Mouse (Mus musculus): Measurements from ENCODE around the gene F11. TPM values are rescaled to one million over a fixed set of nuclear protein-coding genes. Genes with fewer than 3 reads are reported as not detected.

F11 gene
- total and polyA plus RNA-seq, 2 experiments from 2014 or later, result not detected

- no peak for TF ChIP-seq CTCF (IDR thresholded peaks at IDR 0.05; ENCODE audit: low read depth)
- no peak for DNase-seq (ENCODE audit: low spot score)
- Histone ChIP-seq H3K4me1 (ENCODE audit: insufficient read depth, low read length) (no peaks in the 10 kb centered on the region), H3K9me3 (ENCODE audit: low read length) (no peaks in the 10 kb centered on the region), H3K27ac (no peak within 1 kb of the TSS), H3K9ac (replicated peaks; ENCODE audit: low read length) (no peak within 1 kb of the TSS), H3K4me3 (ENCODE audit: low read length) (no peak within 1 kb of the TSS), H3K4me2 (ENCODE audit: low read depth, low read length) (no peak within 1 kb of the TSS), H3K27me3 (ENCODE audit: insufficient read depth, low read length) (no peaks in the 10 kb centered on the region), H3K36me3 (ENCODE audit: insufficient read depth, low read length) (no peaks in the 10 kb centered on the region)
- no peak for ATAC-seq
- 95% methylated on average over 7 of the region's 7 CpGs for WGBS
Measured at GRCm38 (mm10) chr8:45294687-45295086, 32.9 kb upstream of the F11 start, which contains the start of gene Klkb1. Klkb1 (minus strand) TSS chr8:45294859.

- no peak overlapping the region for H3K4me3 ChIP-seq (ENCODE audit: low read length)
- ATAC-seq (peak; percentile 71), DNase-seq (ENCODE audit: low spot score) (peak; percentile 49)
- H3K9me3 ChIP-seq (ENCODE audit: low read length), result no peaks in the 10 kb centered on the region
- no peak for TF ChIP-seq CTCF (IDR thresholded peaks at IDR 0.05; ENCODE audit: low read depth)
- no peaks in the 10 kb centered on the region for H3K27me3 ChIP-seq (ENCODE audit: insufficient read depth, low read length)
- H3K27ac ChIP-seq, result no peak overlapping the region
- H3K4me2 ChIP-seq (ENCODE audit: low read depth, low read length), result no peak overlapping the region
- 80% methylated on average over 2 of the region's 2 CpGs for WGBS
- H3K4me1 ChIP-seq (ENCODE audit: insufficient read depth, low read length), result no peaks in the 10 kb centered on the region
- no peak overlapping the region for H3K9ac ChIP-seq (replicated peaks; ENCODE audit: low read length)
- no peaks in the 10 kb centered on the region for H3K36me3 ChIP-seq (ENCODE audit: insufficient read depth, low read length)
Measured at GRCm38 (mm10) chr8:45291790-45292189, 30.0 kb upstream of the F11 start.

GRCm38 (mm10) chr8:45281630-45282029, 19.8 kb upstream of the F11 start:
- Histone ChIP-seq H3K27ac (no peak overlapping the region), H3K9me3 (ENCODE audit: low read length) (no peaks in the 10 kb centered on the region), H3K4me1 (ENCODE audit: insufficient read depth, low read length) (no peaks in the 10 kb centered on the region), H3K9ac (replicated peaks; ENCODE audit: low read length) (no peak overlapping the region), H3K36me3 (ENCODE audit: insufficient read depth, low read length) (no peaks in the 10 kb centered on the region), H3K4me3 (ENCODE audit: low read length) (no peak overlapping the region), H3K4me2 (ENCODE audit: low read depth, low read length) (no peak overlapping the region), H3K27me3 (ENCODE audit: insufficient read depth, low read length) (no peaks in the 10 kb centered on the region)
- DNase-seq (ENCODE audit: low spot score) (no peak), ATAC-seq (no peak)
- no peak for TF ChIP-seq CTCF (IDR thresholded peaks at IDR 0.05; ENCODE audit: low read depth)
- 84% methylated on average over 8 of the region's 8 CpGs for WGBS

DNA sequence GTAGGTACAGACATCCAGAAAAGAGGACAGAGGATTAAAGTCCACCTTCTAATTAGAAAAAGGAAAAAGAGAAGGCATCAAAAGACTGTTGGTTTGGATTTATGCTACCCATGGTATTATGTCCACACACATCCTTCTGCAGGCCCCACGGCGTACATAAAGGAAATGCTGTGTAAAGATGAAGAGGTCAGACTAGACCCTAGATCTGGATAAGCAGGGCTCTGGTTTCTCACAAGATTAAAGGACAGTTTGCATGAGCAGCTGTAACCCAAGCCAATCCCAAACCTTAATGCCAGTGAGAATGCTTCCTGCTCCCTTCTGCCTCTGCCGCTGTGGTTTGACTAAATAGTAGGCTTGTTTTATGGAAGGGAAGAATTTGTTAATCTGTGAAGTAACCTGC, 15.6 kb upstream of the F11 start:
- H3K27me3 ChIP-seq (ENCODE audit: insufficient read depth, low read length), result no peaks in the 10 kb centered on the region
- H3K9me3 ChIP-seq (ENCODE audit: low read length), result no peaks in the 10 kb centered on the region
- no peaks in the 10 kb centered on the region for H3K4me1 ChIP-seq (ENCODE audit: insufficient read depth, low read length)
- no peak for TF ChIP-seq CTCF (IDR thresholded peaks at IDR 0.05; ENCODE audit: low read depth)
- no peak overlapping the region for H3K27ac ChIP-seq
- H3K9ac ChIP-seq (replicated peaks; ENCODE audit: low read length), result no peak overlapping the region
- no peak overlapping the region for H3K4me3 ChIP-seq (ENCODE audit: low read length)
- no peak overlapping the region for H3K4me2 ChIP-seq (ENCODE audit: low read depth, low read length)
- DNase-seq (ENCODE audit: low spot score), result no peak
- WGBS, result 91% methylated on average over 3 of the region's 3 CpGs
- no peaks in the 10 kb centered on the region for H3K36me3 ChIP-seq (ENCODE audit: insufficient read depth, low read length)
- ATAC-seq, result no peak

GRCm38 (mm10) chr8:45274317-45274716, 12.5 kb upstream of the F11 start:
- WGBS, result 69% methylated on average over 4 of the region's 4 CpGs
- no peaks in the 10 kb centered on the region for H3K27me3 ChIP-seq (ENCODE audit: insufficient read depth, low read length)
- TF ChIP-seq CTCF (IDR thresholded peaks at IDR 0.05; ENCODE audit: low read depth), result no peak
- no peaks in the 10 kb centered on the region for H3K36me3 ChIP-seq (ENCODE audit: insufficient read depth, low read length)
- no peak overlapping the region for H3K27ac ChIP-seq
- no peak overlapping the region for H3K9ac ChIP-seq (replicated peaks; ENCODE audit: low read length)
- H3K9me3 ChIP-seq (ENCODE audit: low read length), result no peaks in the 10 kb centered on the region
- H3K4me2 ChIP-seq (ENCODE audit: low read depth, low read length), result no peak overlapping the region
- no peaks in the 10 kb centered on the region for H3K4me1 ChIP-seq (ENCODE audit: insufficient read depth, low read length)
- no peak overlapping the region for H3K4me3 ChIP-seq (ENCODE audit: low read length)
- ATAC-seq, result no peak
- DNase-seq (ENCODE audit: low spot score), result no peak

GRCm38 (mm10) chr8:45269056-45269455, 7.2 kb upstream of the F11 start:
- Histone ChIP-seq H3K9me3 (ENCODE audit: low read length) (no peaks in the 10 kb centered on the region), H3K4me3 (ENCODE audit: low read length) (no peak overlapping the region), H3K27ac (no peak overlapping the region), H3K9ac (replicated peaks; ENCODE audit: low read length) (no peak overlapping the region), H3K4me2 (ENCODE audit: low read depth, low read length) (no peak overlapping the region), H3K36me3 (ENCODE audit: insufficient read depth, low read length) (no peaks in the 10 kb centered on the region), H3K4me1 (ENCODE audit: insufficient read depth, low read length) (no peaks in the 10 kb centered on the region), H3K27me3 (ENCODE audit: insufficient read depth, low read length) (no peaks in the 10 kb centered on the region)
- DNase-seq (ENCODE audit: low spot score) (no peak), ATAC-seq (no peak)
- TF ChIP-seq CTCF (IDR thresholded peaks at IDR 0.05; ENCODE audit: low read depth), result no peak

- Histone ChIP-seq H3K27me3 (ENCODE audit: insufficient read depth, low read length) (no peaks in the 10 kb centered on the region), H3K9me3 (ENCODE audit: low read length) (no peaks in the 10 kb centered on the region), H3K27ac (no peak overlapping the region), H3K4me1 (ENCODE audit: insufficient read depth, low read length) (no peaks in the 10 kb centered on the region), H3K9ac (replicated peaks; ENCODE audit: low read length) (no peak overlapping the region), H3K4me3 (ENCODE audit: low read length) (no peak overlapping the region), H3K4me2 (ENCODE audit: low read depth, low read length) (no peak overlapping the region), H3K36me3 (ENCODE audit: insufficient read depth, low read length) (no peaks in the 10 kb centered on the region)
- ATAC-seq (no peak), DNase-seq (ENCODE audit: low spot score) (no peak)
- no peak for TF ChIP-seq CTCF (IDR thresholded peaks at IDR 0.05; ENCODE audit: low read depth)
Measured at GRCm38 (mm10) chr8:45268485-45268884, 6.7 kb upstream of the F11 start.
